Comparison of ENCODE assay signal across 22 mouse cellular contexts in the genomic region with DNA sequence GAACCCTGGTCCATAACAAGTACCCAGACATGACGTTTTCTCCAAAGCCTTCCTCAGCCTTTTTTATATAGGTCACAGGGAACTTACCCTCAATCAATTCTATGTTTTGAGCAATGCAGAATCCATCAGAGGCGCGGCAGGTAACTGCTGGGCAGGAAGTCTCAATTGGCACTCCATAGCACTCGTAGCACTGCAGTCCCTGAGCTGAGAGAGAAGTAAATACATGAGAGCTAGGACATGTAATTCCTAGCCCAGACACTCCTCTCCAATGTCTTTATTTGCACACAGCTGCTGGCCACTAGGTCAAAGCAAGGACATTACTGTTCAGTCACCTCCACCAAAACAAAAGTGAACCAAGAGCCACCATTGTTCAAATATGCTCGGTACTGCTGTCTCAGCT. TPM values are rescaled to one million over a fixed set of nuclear protein-coding genes. Genes with fewer than 3 reads are reported as not detected.
DNase-seq lines count a peak whose midpoint lies in the region; ATAC-seq and TF ChIP-seq lines count a peak whose summit lies in the region.
"Not testable (repeated sequence)": the region's sequence is repeated elsewhere in the genome, so short reads cannot be mapped to it uniquely, and the experiment has no call there.
"Had no signal": no experiment of that assay in that cellular context is flagged by ENCODE, and none has a peak within 500 bp of the region (broad histone marks: within the 10 kb centered on the region; RNA-seq: fewer than 3 reads in every experiment).

No protein-coding gene starts in this region.

- not testable (repeated sequence) for H3K9me3 ChIP-seq in lung, embryonic 16.5 days (ENCODE audit: control insufficient read depth, low read length); lung, postnatal 0 days (ENCODE audit: low read length)

- not testable (repeated sequence) for H3K4me2 ChIP-seq in lung, embryonic 16.5 days (ENCODE audit: low read depth, low read length); lung, postnatal 0 days (replicated peaks; ENCODE audit: low read depth, low read length)
- H3K4me2 ChIP-seq in myocyte (ENCODE audit: low read depth), result peak overlapping the region; percentile 18

- intact Hi-C loops in gastrocnemius, adult 2 months (cut with DNase I), result not testable (repeated sequence)

- not testable (repeated sequence) for H3K27me3 ChIP-seq in liver, adult 2 months (ENCODE audit: control insufficient read depth, insufficient read depth, low read length); lung, embryonic 16.5 days (ENCODE audit: control insufficient read depth, insufficient read depth, low read depth, low read length); lung, postnatal 0 days (replicated peaks; ENCODE audit: insufficient read depth, low read length); myocyte (ENCODE audit: control insufficient read depth, insufficient read depth, insufficient read length)

- not testable (repeated sequence) for TF ChIP-seq EP300 in lung, postnatal 0 days (IDR thresholded peaks at IDR 0.05)

- not testable (repeated sequence) for H3K4me1 ChIP-seq in bone marrow, adult 2 months (ENCODE audit: control insufficient read depth, insufficient read depth, low read length); liver, adult 2 months (ENCODE audit: control insufficient read depth, insufficient read depth, low read length); lung, embryonic 16.5 days (replicated peaks; ENCODE audit: control insufficient read depth, insufficient read depth, low read length); lung, postnatal 0 days (ENCODE audit: insufficient read depth, low read depth, low read length)

- H3K4me3 ChIP-seq in bone marrow, adult 2 months (replicated peaks; ENCODE audit: control insufficient read depth, low read depth, low read length), result peak overlapping the region; percentile 67
- H3K4me3 ChIP-seq in gastrocnemius, adult 2 months, result 0 out of 2 replicates have a peak overlapping the region, but pooled peaks have one; percentile 37
- not testable (repeated sequence) for H3K4me3 ChIP-seq in liver, adult 2 months (ENCODE audit: insufficient read depth, low read depth, low read length); lung, embryonic 16.5 days (ENCODE audit: low read length); lung, postnatal 0 days (ENCODE audit: low read depth, low read length); myocyte

- H3K27ac ChIP-seq in bone marrow, adult 2 months (ENCODE audit: control insufficient read depth, insufficient read depth, low read depth, low read length, poor library complexity); gastrocnemius, adult 2 months; liver, adult 2 months (replicated peaks; ENCODE audit: insufficient read depth, low read depth, low read length); lung, embryonic 16.5 days (ENCODE audit: low read length); lung, postnatal 0 days (ENCODE audit: low read length): not testable (repeated sequence)

- not testable (repeated sequence) for H3K9ac ChIP-seq in liver, adult 2 months (ENCODE audit: low read depth, low read length); lung, embryonic 16.5 days (ENCODE audit: low read length); lung, postnatal 0 days (replicated peaks; ENCODE audit: low read depth)

- H3ac ChIP-seq in myocyte (ENCODE audit: control insufficient read depth, insufficient read length), result not testable (repeated sequence)

- peak; percentile 23 for DNase-seq in ZHBTc4 (ENCODE audit: low read depth, low spot score)
- DNase-seq in gastrocnemius, adult 2 months, result not testable (repeated sequence)
- peak; percentile 47 for DNase-seq in liver, adult 2 months (ENCODE audit: extremely low read depth, low read depth, low spot score)
- peak; percentile 18 for DNase-seq in lung, postnatal 0 days (ENCODE audit: low spot score)
- DNase-seq in lung, postnatal 36 days, result peak; percentile 1

- not testable (repeated sequence) for H3K36me3 ChIP-seq in liver, adult 2 months (ENCODE audit: control insufficient read depth, insufficient read depth, low read length); lung, embryonic 16.5 days (ENCODE audit: control insufficient read depth, insufficient read depth, low read length); lung, postnatal 0 days (ENCODE audit: insufficient read depth, low read length); myocyte (ENCODE audit: control insufficient read depth, insufficient read depth)

- WGBS in bone marrow, adult 2 months, result 23% methylated on average over 2 of the region's 5 CpGs
- 28% methylated on average over 2 of the region's 5 CpGs for WGBS in liver, adult 2 months
- 41% methylated on average over 1 of the region's 5 CpGs for WGBS in lung, embryonic 16.5 days
- 45% methylated on average over 2 of the region's 5 CpGs for WGBS in lung, postnatal 0 days

- TF ChIP-seq CTCF in bone marrow, adult 2 months (IDR thresholded peaks at IDR 0.05; ENCODE audit: control insufficient read depth, insufficient read depth, low read length); gastrocnemius, adult 2 months (IDR thresholded peaks at IDR 0.05); liver, adult 2 months (IDR thresholded peaks at IDR 0.05; ENCODE audit: low read depth, low read length); lung, postnatal 0 days (IDR thresholded peaks at IDR 0.05): not testable (repeated sequence)

- not testable (repeated sequence) for TF ChIP-seq POLR2A in bone marrow, adult 2 months (IDR thresholded peaks at IDR 0.05; ENCODE audit: borderline replicate concordance, control insufficient read depth, low read depth, low read length); liver, adult 2 months (IDR thresholded peaks at IDR 0.05; ENCODE audit: extremely low read depth, insufficient read depth, low read length); myocyte (IDR thresholded peaks at IDR 0.05; ENCODE audit: insufficient read length, low read depth)

- ATAC-seq in lung, embryonic 16.5 days (ENCODE audit: low read depth), result peak; percentile 61; the same call in 1 of the 2 replicates
- peak; percentile 85 for ATAC-seq in lung, postnatal 0 days

- H3K79me2 ChIP-seq in liver, adult 2 months (ENCODE audit: control insufficient read depth, insufficient read depth, low read length); myocyte (ENCODE audit: control insufficient read depth, insufficient read depth): not testable (repeated sequence)

RNA-seq across cellular contexts. Expression of a gene that starts 1.3 kb away (rescaled TPM):
- polyA plus RNA-seq in bone marrow, adult 2 months (2011; ENCODE audit: insufficient read depth, insufficient read length, low replicate concordance, missing spikeins), result 165 and 459 TPM in 2 replicates
- total RNA-seq in gastrocnemius, adult 2 months (2021), result 1 to 10 TPM; 4.0 to 4.1 TPM
- total RNA-seq in liver, adult 2 months (2014; rRNA removed), result 1.2 and 2.2 TPM in 2 replicates
- polyA plus RNA-seq in liver, adult 2 months (2012; rRNA removed), result 3.7 and 6.6 TPM in 2 replicates
- polyA plus RNA-seq in lung, embryonic 16.5 days (2015; fragmentation: Nextera tagmentation; extraction: Ambion mirVana), result 5.3 and 9.2 TPM in 2 replicates
- polyA plus RNA-seq in lung, postnatal 0 days (2015; fragmentation: Nextera tagmentation; extraction: Ambion mirVana), result 30.5 and 47.7 TPM in 2 replicates
- polyA plus RNA-seq in myocyte (2012; fragmentation: generic; extraction: Trizol), result 32.8 TPM
- total RNA-seq: ES-E14, MEL had no signal
- polyA plus RNA-seq: G1E had no signal

RNA-seq across cellular contexts. Expression of a gene that starts 44.6 kb away (rescaled TPM):
- 99.4 and 213 TPM in 2 replicates for polyA plus RNA-seq in bone marrow, adult 2 months (2011; ENCODE audit: insufficient read depth, insufficient read length, low replicate concordance, missing spikeins)
- total RNA-seq in gastrocnemius, adult 2 months (2021), result not detected
- total RNA-seq in liver, adult 2 months (2014; rRNA removed), result not detected in 2 replicates
- polyA plus RNA-seq in liver, adult 2 months (2012; rRNA removed), result not detected in 2 replicates
- not detected in 2 replicates for polyA plus RNA-seq in lung, embryonic 16.5 days (2015; fragmentation: Nextera tagmentation; extraction: Ambion mirVana)
- polyA plus RNA-seq in lung, postnatal 0 days (2015; fragmentation: Nextera tagmentation; extraction: Ambion mirVana), result 0.68 and 0.98 TPM in 2 replicates
- polyA plus RNA-seq in myocyte (2012; fragmentation: generic; extraction: Trizol), result not detected
- total RNA-seq: adrenal gland, adult 18-20 months; adrenal gland, adult 2 months; adrenal gland, adult 8-10 months; adrenal gland, postnatal 14 days; adrenal gland, postnatal 25 days; adrenal gland, postnatal 36 days; ES-E14; G1E; MEL had no signal
- polyA plus RNA-seq: activated CD4-positive, CD25-positive, alpha-beta regulatory T cell, adult 4 months; adrenal gland, adult 2 months; brain, embryonic 14.5 days; CD4-positive, CD25-positive, alpha-beta regulatory T cell, adult 4 months; cerebellum, adult 2 months; G1E; Patski had no signal

Comparison
In these comparisons a context has a peak if more than half of its experiments do, and no peak if none do; other contexts are left out.
1. RNA of a gene that starts 44.6 kb away (polyA plus RNA-seq): 99.4 to 213 TPM in bone marrow, adult 2 months; 0.68 to 0.98 TPM in lung, postnatal 0 days, not detected in lung, embryonic 16.5 days, not detected in liver, adult 2 months and not detected in myocyte (single experiment); every median in the first group is over 10 times any median in the second.